Mouse (Mus musculus): ENCODE data around the gene Vat1. TPM values are rescaled to one million over a fixed set of nuclear protein-coding genes. Genes with fewer than 3 reads are reported as not detected.
A peak's percentile ranks its signal among the peaks of the same experiment; 100 is the strongest.

The Vat1 gene
- 65.5 and 79.5 TPM in 2 replicates for polyA plus RNA-seq (2015; fragmentation: Nextera tagmentation; extraction: Ambion mirVana)

DNA sequence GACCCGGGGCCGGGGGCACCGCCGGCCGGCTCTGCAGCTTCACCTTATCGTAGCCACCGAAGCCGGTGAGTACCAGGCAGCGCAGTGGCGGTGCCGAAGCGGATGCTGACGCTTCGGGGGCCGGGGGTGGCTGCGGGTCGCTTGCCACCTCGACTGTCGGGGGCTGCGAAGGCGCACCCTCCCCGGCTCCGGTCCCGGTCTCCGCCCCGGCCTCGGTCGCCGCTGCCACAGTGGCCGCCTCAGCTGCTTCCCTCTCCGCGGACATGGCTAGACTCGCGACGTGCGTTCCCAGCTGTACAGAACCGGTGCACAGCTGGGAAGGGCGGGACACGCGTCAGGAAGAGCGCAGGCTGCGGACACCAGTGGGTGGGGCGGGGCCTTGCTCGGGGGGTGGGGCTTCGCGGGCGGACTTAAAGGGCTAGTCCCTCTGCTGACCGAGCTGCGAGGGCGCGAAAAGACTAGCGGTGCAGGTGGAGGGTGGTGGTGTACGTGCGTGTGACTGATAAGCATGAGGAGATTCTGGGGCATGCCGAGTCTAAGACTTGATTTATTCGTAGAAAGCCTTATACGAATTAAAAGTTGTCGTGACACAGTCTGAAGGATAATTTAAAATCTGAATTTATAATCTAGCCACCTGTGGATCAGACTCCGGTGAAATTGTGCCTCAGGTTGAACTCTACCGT lies at the start of gene Vat1:
Vat1 (minus strand) TSS at position 362 of the 683 bp plus-strand sequence.
- ATAC-seq: peak; percentile 61
- H3K27me3 ChIP-seq (replicated peaks; ENCODE audit: control insufficient read depth, insufficient read depth, low read length): no peaks in the 10 kb centered on the region
- no peaks in the 10 kb centered on the region for H3K9me3 ChIP-seq (ENCODE audit: control insufficient read depth, low read length)
- H3K4me1 ChIP-seq (replicated peaks; ENCODE audit: control insufficient read depth, insufficient read depth, low read length): peaks cover 52% of the 10 kb centered on the region
- peak within 1 kb of the TSS; percentile 89 for H3K4me2 ChIP-seq (ENCODE audit: low read length)
- peak within 1 kb of the TSS; percentile 89 for H3K27ac ChIP-seq (ENCODE audit: low read length)
- peak within 1 kb of the TSS; percentile 94 for H3K4me3 ChIP-seq (replicated peaks; ENCODE audit: low read length)
- H3K9ac ChIP-seq (replicated peaks; ENCODE audit: low read depth, low read length): peak within 1 kb of the TSS; percentile 95
- peaks cover 7% of the 10 kb centered on the region; the same call in 1 of the 2 replicates for H3K36me3 ChIP-seq (ENCODE audit: control insufficient read depth, insufficient read depth)
- WGBS: 1% methylated on average over 60 of the region's 60 CpGs

DNA sequence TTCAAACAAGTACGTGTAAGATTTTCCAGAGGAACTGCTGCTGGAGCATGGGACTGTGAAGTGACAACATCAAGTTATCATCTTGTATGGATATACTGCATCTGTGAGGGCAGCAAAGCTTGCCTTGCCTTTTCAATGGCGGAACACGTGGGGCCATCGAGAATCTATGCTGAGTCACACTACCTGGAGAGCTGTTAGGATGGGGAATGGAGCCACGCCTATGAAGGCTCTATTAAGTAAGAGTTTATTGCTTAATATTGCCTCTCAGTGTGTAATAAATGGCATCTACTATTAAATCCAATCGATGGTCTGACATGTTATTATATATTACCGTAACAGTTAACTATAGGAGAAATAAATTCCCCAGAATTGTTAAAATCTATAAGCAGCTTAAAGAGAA lies 41.1 kb upstream of the Vat1 start:
- Histone ChIP-seq H3K9me3 (ENCODE audit: control insufficient read depth, low read length) (no peaks in the 10 kb centered on the region), H3K27ac (ENCODE audit: low read length) (no peak overlapping the region), H3K9ac (replicated peaks; ENCODE audit: low read depth, low read length) (no peak overlapping the region), H3K4me2 (ENCODE audit: low read length) (no peak overlapping the region), H3K4me3 (replicated peaks; ENCODE audit: low read length) (no peak overlapping the region), H3K27me3 (replicated peaks; ENCODE audit: control insufficient read depth, insufficient read depth, low read length) (no peaks in the 10 kb centered on the region), H3K36me3 (ENCODE audit: control insufficient read depth, insufficient read depth) (no peaks in the 10 kb centered on the region), H3K4me1 (replicated peaks; ENCODE audit: control insufficient read depth, insufficient read depth, low read length) (peaks cover 3% of the 10 kb centered on the region; the same call in 1 of the 2 replicates)
- WGBS: 92% methylated on average over 7 of the region's 7 CpGs
- ATAC-seq: no peak

DNA sequence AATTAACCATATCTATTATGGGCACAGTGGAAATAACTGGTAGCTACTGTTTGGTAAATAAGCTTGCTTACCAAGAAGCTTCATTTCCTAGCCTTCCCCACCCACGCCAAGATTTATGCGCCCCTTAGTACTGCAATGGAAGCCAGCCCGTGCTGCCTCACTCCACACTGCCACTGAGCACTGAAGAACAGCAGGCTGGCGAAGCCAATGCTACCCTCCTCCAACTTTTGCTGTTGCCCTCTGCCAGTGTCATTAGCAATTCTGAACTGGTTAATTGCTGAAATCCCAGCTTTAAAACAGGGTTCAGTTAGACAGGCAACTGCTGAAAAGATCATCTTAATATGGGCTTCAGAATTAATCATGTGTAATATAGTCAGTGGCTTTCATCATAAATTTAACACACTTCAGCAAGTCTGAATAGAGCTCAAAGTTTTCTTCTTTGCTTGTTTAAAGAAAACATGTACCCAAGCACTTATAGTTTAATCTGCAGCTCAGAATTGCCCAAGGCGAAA lies 40.3 kb upstream of the Vat1 start:
- H3K4me3 ChIP-seq (replicated peaks; ENCODE audit: low read length): no peak overlapping the region
- H3K9me3 ChIP-seq (ENCODE audit: control insufficient read depth, low read length): no peaks in the 10 kb centered on the region
- 35% methylated on average over 5 of the region's 5 CpGs for WGBS
- peak; percentile 84 for ATAC-seq
- H3K27me3 ChIP-seq (replicated peaks; ENCODE audit: control insufficient read depth, insufficient read depth, low read length): no peaks in the 10 kb centered on the region
- H3K4me2 ChIP-seq (ENCODE audit: low read length): no peak overlapping the region
- H3K27ac ChIP-seq (ENCODE audit: low read length): no peak overlapping the region; the same call in 1 of the 2 replicates
- peaks cover 3% of the 10 kb centered on the region; the same call in 1 of the 2 replicates for H3K4me1 ChIP-seq (replicated peaks; ENCODE audit: control insufficient read depth, insufficient read depth, low read length)
- H3K9ac ChIP-seq (replicated peaks; ENCODE audit: low read depth, low read length): no peak overlapping the region
- H3K36me3 ChIP-seq (ENCODE audit: control insufficient read depth, insufficient read depth): no peaks in the 10 kb centered on the region

DNA sequence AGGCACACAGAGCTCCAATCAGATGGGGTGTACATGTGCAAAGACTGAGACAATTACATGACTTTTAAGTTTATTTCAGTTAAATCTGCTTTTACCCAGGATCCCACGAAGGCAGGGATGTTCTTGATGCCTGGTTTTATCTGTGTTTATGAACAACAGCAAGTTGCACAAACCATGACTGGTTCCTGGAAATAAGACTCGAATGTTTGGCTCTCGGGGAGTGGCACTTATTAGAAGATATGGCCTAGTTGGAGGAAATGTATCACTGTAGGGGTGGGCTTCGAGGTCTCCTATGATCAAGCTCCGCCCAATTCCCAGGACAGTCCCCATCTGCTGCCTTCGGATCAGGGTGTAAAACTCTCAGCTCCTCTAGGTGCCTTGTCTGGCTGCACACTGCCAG lies 20.1 kb upstream of the Vat1 start:
- H3K36me3 ChIP-seq (ENCODE audit: control insufficient read depth, insufficient read depth): no peaks in the 10 kb centered on the region
- 79% methylated on average over 6 of the region's 6 CpGs for WGBS
- H3K9me3 ChIP-seq (ENCODE audit: control insufficient read depth, low read length): no peaks in the 10 kb centered on the region
- ATAC-seq: no peak
- H3K4me3 ChIP-seq (replicated peaks; ENCODE audit: low read length): no peak overlapping the region
- H3K4me2 ChIP-seq (ENCODE audit: low read length): no peak overlapping the region
- H3K27ac ChIP-seq (ENCODE audit: low read length): no peak overlapping the region
- H3K4me1 ChIP-seq (replicated peaks; ENCODE audit: control insufficient read depth, insufficient read depth, low read length): no peaks in the 10 kb centered on the region; the same call in 1 of the 2 replicates
- H3K9ac ChIP-seq (replicated peaks; ENCODE audit: low read depth, low read length): no peak overlapping the region
- no peaks in the 10 kb centered on the region for H3K27me3 ChIP-seq (replicated peaks; ENCODE audit: control insufficient read depth, insufficient read depth, low read length)

DNA sequence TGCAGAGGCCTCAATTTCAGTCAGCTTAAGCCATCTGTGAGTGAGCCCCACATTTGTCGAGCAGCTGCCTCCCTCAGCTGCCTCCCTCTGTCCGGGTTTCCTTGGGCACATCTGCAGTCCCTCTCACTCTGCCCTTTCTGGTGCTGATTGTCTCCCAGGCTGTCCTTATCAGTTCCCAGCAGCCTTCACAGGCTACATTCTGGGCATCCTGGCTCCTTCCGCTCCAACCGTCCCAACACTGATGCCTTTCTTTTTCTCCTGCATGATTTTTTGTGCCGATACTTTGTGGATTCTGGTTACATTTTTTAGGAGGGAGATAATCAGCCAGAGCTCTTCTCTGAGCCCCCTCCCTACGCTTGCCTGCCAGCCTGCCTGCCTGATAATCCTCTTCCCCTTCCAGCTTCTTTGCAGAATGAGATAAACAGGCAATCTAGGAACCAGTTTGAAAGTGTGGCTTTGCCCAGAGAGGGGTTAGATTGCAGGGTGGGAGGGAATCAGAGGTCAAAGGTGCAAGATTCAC lies 19.5 kb upstream of the Vat1 start:
- Histone ChIP-seq H3K27me3 (replicated peaks; ENCODE audit: control insufficient read depth, insufficient read depth, low read length) (no peaks in the 10 kb centered on the region), H3K4me1 (replicated peaks; ENCODE audit: control insufficient read depth, insufficient read depth, low read length) (no peaks in the 10 kb centered on the region; the same call in 1 of the 2 replicates), H3K4me3 (replicated peaks; ENCODE audit: low read length) (no peak overlapping the region), H3K4me2 (ENCODE audit: low read length) (no peak overlapping the region), H3K27ac (ENCODE audit: low read length) (peak overlapping the region; percentile 25; the same call in 1 of the 2 replicates), H3K36me3 (ENCODE audit: control insufficient read depth, insufficient read depth) (no peaks in the 10 kb centered on the region), H3K9ac (replicated peaks; ENCODE audit: low read depth, low read length) (no peak overlapping the region), H3K9me3 (ENCODE audit: control insufficient read depth, low read length) (no peaks in the 10 kb centered on the region)
- no peak; the same call in 1 of the 2 replicates for ATAC-seq
- WGBS: 43% methylated on average over 6 of the region's 6 CpGs

DNA sequence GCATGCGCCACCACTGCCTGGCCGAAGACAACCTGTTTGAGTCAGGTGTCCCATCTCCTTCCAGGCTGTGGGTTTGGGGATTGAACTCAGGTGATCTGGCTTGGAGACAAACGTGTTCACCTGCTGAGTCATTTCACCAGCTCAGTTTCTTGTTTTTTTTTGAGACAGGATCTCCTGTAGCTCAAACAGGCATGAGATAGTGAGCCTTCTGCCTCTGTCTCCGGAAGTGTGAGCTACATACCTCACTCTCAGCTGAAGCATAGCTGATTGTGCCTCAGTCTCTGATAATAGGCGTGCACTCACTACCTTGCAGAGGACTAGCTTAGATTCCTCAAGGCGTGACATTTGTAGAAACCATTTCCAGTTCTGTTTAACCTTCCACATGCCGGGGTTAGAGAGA lies 18.8 kb upstream of the Vat1 start:
- peaks cover 2% of the 10 kb centered on the region for H3K4me1 ChIP-seq (replicated peaks; ENCODE audit: control insufficient read depth, insufficient read depth, low read length)
- H3K4me3 ChIP-seq (replicated peaks; ENCODE audit: low read length): no peak overlapping the region
- H3K27me3 ChIP-seq (replicated peaks; ENCODE audit: control insufficient read depth, insufficient read depth, low read length): no peaks in the 10 kb centered on the region
- H3K27ac ChIP-seq (ENCODE audit: low read length): no peak overlapping the region
- no peak for ATAC-seq
- H3K9me3 ChIP-seq (ENCODE audit: control insufficient read depth, low read length): no peaks in the 10 kb centered on the region
- H3K4me2 ChIP-seq (ENCODE audit: low read length): no peak overlapping the region
- H3K36me3 ChIP-seq (ENCODE audit: control insufficient read depth, insufficient read depth): no peaks in the 10 kb centered on the region
- H3K9ac ChIP-seq (replicated peaks; ENCODE audit: low read depth, low read length): no peak overlapping the region
- WGBS: 92% methylated on average over 7 of the region's 7 CpGs

DNA sequence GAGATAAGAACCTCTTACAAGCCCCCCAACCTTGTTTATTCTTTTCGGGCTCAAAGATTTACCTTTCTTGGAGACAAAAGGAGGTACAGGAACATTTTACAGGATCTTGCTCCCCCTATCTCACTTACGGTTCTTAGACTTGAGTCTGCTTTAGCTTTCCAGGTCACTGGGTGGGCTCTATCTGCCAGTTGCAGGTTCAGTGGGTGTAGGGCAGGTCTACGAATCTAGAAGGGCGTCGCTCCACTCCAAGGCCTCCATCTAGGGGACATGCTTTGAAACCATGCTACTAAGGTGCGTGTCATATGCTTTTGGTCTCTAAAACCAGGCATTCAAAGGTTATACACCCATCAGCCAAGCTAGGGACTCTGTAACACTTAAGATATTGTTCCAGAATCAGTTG lies 18.2 kb upstream of the Vat1 start:
- H3K4me2 ChIP-seq (ENCODE audit: low read length): no peak overlapping the region
- H3K9ac ChIP-seq (replicated peaks; ENCODE audit: low read depth, low read length): no peak overlapping the region
- no peak for ATAC-seq
- H3K4me3 ChIP-seq (replicated peaks; ENCODE audit: low read length): no peak overlapping the region
- WGBS: 74% methylated on average over 6 of the region's 6 CpGs
- peak overlapping the region; percentile 4; the same call in 1 of the 2 replicates for H3K27ac ChIP-seq (ENCODE audit: low read length)
- H3K36me3 ChIP-seq (ENCODE audit: control insufficient read depth, insufficient read depth): no peaks in the 10 kb centered on the region
- H3K9me3 ChIP-seq (ENCODE audit: control insufficient read depth, low read length): no peaks in the 10 kb centered on the region
- H3K4me1 ChIP-seq (replicated peaks; ENCODE audit: control insufficient read depth, insufficient read depth, low read length): peaks cover 8% of the 10 kb centered on the region
- no peaks in the 10 kb centered on the region for H3K27me3 ChIP-seq (replicated peaks; ENCODE audit: control insufficient read depth, insufficient read depth, low read length)

DNA sequence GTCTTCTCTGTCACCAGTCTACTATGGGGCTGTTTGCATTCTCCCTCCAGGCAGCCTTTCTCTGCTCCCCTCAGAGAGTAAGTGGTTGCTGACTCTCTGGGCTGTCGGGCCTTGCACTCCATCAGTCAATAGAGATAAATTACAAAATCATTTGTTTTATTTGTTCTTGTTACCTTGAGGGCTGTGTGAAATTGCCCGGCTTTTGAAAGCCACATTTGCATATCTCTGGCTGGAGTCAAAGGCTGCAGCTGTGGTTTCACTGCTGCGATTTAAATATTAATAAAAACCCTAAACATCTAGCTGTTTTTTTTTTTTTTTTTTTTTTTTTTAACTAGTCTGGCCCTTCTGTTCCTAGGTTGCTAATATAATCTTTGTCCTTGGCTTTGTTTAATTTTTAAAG lies 17.8 kb upstream of the Vat1 start:
- Histone ChIP-seq H3K4me1 (replicated peaks; ENCODE audit: control insufficient read depth, insufficient read depth, low read length) (peaks cover 12% of the 10 kb centered on the region), H3K27ac (ENCODE audit: low read length) (peak overlapping the region; percentile 4), H3K27me3 (replicated peaks; ENCODE audit: control insufficient read depth, insufficient read depth, low read length) (no peaks in the 10 kb centered on the region), H3K4me3 (replicated peaks; ENCODE audit: low read length) (no peak overlapping the region), H3K4me2 (ENCODE audit: low read length) (no peak overlapping the region), H3K9me3 (ENCODE audit: control insufficient read depth, low read length) (no peaks in the 10 kb centered on the region), H3K36me3 (ENCODE audit: control insufficient read depth, insufficient read depth) (no peaks in the 10 kb centered on the region), H3K9ac (replicated peaks; ENCODE audit: low read depth, low read length) (no peak overlapping the region)
- 21% methylated on average over 3 of the region's 3 CpGs for WGBS
- ATAC-seq: no peak

DNA sequence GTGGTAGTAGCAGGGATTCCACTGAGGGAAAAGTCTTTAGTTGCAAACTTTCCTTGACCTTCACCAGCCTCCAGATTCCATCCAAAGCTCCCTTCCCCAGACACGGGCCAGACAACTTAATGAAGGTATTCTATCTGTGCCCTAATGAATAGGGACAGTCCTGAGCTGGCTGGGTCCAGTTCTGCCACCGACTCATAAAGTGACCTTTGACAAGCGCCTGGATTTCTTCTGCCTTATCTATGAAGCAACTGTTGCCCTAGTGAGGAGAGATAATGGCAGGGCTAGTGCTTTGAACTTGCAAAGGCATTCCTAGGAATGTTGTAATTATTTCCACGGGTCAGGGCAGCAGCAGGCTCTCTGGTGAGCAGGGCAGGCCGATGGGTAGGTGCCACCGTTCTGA lies 14.9 kb upstream of the Vat1 start:
- WGBS: 80% methylated on average over 6 of the region's 6 CpGs
- no peak for ATAC-seq
- Histone ChIP-seq H3K27ac (ENCODE audit: low read length) (no peak overlapping the region), H3K4me2 (ENCODE audit: low read length) (no peak overlapping the region), H3K4me1 (replicated peaks; ENCODE audit: control insufficient read depth, insufficient read depth, low read length) (peaks cover 25% of the 10 kb centered on the region), H3K36me3 (ENCODE audit: control insufficient read depth, insufficient read depth) (no peaks in the 10 kb centered on the region), H3K9me3 (ENCODE audit: control insufficient read depth, low read length) (no peaks in the 10 kb centered on the region), H3K27me3 (replicated peaks; ENCODE audit: control insufficient read depth, insufficient read depth, low read length) (no peaks in the 10 kb centered on the region), H3K4me3 (replicated peaks; ENCODE audit: low read length) (no peak overlapping the region), H3K9ac (replicated peaks; ENCODE audit: low read depth, low read length) (no peak overlapping the region)

All from forebrain, embryonic 16.5 days (tissue).